Mouse (Mus musculus): ENCODE results near the gene Rps15. TPM values are rescaled to one million over a fixed set of nuclear protein-coding genes. Genes with fewer than 3 reads are reported as not detected.

Gene Rps15
- polyA plus RNA-seq, 1 experiment from 2014 or later: 836 TPM

DNA sequence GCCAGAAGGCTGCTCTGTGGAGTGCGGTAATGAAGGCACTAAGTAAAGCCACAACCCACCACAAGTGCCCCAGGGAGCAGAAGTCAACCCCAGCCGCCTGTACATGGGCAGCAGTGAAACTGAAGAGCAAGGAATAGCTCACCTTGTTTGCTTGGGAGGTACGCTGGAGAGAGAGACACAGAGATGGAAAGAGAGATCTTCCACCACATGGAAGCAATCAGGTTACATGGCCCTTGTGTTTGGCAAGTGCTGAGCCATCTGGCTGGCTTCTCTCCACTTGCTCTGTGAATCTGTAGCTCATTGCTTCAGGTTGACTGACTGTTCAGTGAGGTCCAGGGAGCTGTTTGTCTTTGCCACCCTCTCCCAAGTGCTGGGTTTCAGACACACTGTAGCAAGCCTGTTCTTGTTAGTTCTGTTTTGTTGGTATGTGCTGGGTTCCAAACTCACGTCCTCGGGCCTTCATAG lies 40.3 kb downstream of the Rps15 start:
- peaks cover 66% of the 10 kb centered on the region for H3K4me1 ChIP-seq (replicated peaks)
- peak overlapping the region; percentile 83 for H3K9ac ChIP-seq

GRCm38 (mm10) chr10:80336263-80336662 lies 44.0 kb downstream of the Rps15 start:
- ATAC-seq (ENCODE audit: low read depth) (no peak), DNase-seq (no peak)
- peaks cover 51% of the 10 kb centered on the region for H3K4me1 ChIP-seq (replicated peaks)
- no peak overlapping the region for H3K4me3 ChIP-seq (replicated peaks)
- H3K36me3 ChIP-seq: peaks cover 35% of the 10 kb centered on the region
- H3K4me2 ChIP-seq: no peak overlapping the region
- H3K27ac ChIP-seq: no peak overlapping the region
- 73% methylated on average over 12 of the region's 12 CpGs for WGBS (ENCODE audit: insufficient replicate concordance)
- H3K9ac ChIP-seq: no peak overlapping the region
- H3K27me3 ChIP-seq: peaks cover 20% of the 10 kb centered on the region
- H3K9me3 ChIP-seq (replicated peaks): no peaks in the 10 kb centered on the region

More for the DNA sequence above, 40.3 kb downstream of the Rps15 start:
- ATAC-seq (ENCODE audit: low read depth) (no peak), DNase-seq (no peak)
- peaks cover 35% of the 10 kb centered on the region for H3K36me3 ChIP-seq
- peak overlapping the region; percentile 96 for H3K27ac ChIP-seq
- H3K4me2 ChIP-seq: peak overlapping the region; percentile 98
- H3K27me3 ChIP-seq: peaks cover 8% of the 10 kb centered on the region
- H3K9me3 ChIP-seq (replicated peaks): no peaks in the 10 kb centered on the region
- H3K4me3 ChIP-seq (replicated peaks): peak overlapping the region; percentile 71
- 51% methylated on average over 5 of the region's 5 CpGs for WGBS (ENCODE audit: insufficient replicate concordance)

GRCm38 (mm10) chr10:80339941-80340750 lies 47.9 kb downstream of the Rps15 start:
- H3K27me3 ChIP-seq: peaks cover 43% of the 10 kb centered on the region
- peak overlapping the region; percentile 15; the same call in 1 of the 2 replicates for H3K9ac ChIP-seq
- peak; percentile 32 for ATAC-seq (ENCODE audit: low read depth)

DNA sequence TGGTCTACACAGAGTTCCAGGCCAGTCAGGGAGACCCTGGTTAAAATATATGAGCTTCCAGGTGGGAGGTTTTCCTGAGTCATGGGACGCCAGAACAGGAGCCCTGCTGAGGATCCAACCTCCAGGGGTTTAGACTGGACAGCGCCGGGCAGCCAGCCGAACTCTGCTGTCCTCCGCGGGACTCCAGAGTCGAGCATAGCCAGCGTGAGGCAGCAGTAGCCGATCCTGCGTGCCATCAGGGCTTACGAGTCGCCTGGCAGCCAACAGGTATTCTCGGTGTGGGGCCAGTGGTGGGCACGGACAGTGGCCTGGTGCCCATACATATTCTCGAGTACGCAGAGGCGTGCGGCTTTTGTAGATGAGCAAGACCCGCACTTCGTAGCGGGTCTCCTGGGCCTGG lies 48.8 kb downstream of the Rps15 start:
- Histone ChIP-seq H3K9me3 (replicated peaks) (no peaks in the 10 kb centered on the region), H3K4me2 (peak overlapping the region; percentile 82), H3K4me3 (replicated peaks) (peak overlapping the region; percentile 56; the same call in 1 of the 2 replicates), H3K36me3 (peaks cover 6% of the 10 kb centered on the region), H3K4me1 (replicated peaks) (peaks cover 63% of the 10 kb centered on the region), H3K27ac (no peak overlapping the region), H3K27me3 (peaks cover 47% of the 10 kb centered on the region), H3K9ac (no peak overlapping the region)
- 29% methylated on average over 21 of the region's 21 CpGs for WGBS (ENCODE audit: insufficient replicate concordance)
- ATAC-seq (ENCODE audit: low read depth): no peak
- DNase-seq: no peak

More at GRCm38 (mm10) chr10:80339941-80340750, 47.9 kb downstream of the Rps15 start:
- H3K27ac ChIP-seq: no peak overlapping the region
- no peaks in the 10 kb centered on the region for H3K9me3 ChIP-seq (replicated peaks)
- peaks cover 55% of the 10 kb centered on the region for H3K4me1 ChIP-seq (replicated peaks)
- peak overlapping the region; percentile 59 for H3K4me2 ChIP-seq
- WGBS (ENCODE audit: insufficient replicate concordance): 18% methylated on average over 19 of the region's 19 CpGs
- DNase-seq: peak; percentile 81
- H3K4me3 ChIP-seq (replicated peaks): peak overlapping the region; percentile 30
- peaks cover 15% of the 10 kb centered on the region for H3K36me3 ChIP-seq

- Histone ChIP-seq H3K9ac (peak overlapping the region; percentile 23), H3K27me3 (peaks cover 52% of the 10 kb centered on the region), H3K4me3 (replicated peaks) (peak overlapping the region; percentile 56), H3K9me3 (replicated peaks) (no peaks in the 10 kb centered on the region), H3K4me1 (replicated peaks) (peaks cover 67% of the 10 kb centered on the region), H3K27ac (no peak overlapping the region), H3K36me3 (no peaks in the 10 kb centered on the region), H3K4me2 (peak overlapping the region; percentile 82)
- no peak for ATAC-seq (ENCODE audit: low read depth)
- 4% methylated on average over 47 of the region's 47 CpGs for WGBS (ENCODE audit: insufficient replicate concordance)
- no peak for DNase-seq
These were observed 49.4 kb downstream of the Rps15 start for GRCm38 (mm10) chr10:80341491-80342304.

- Histone ChIP-seq H3K9me3 (replicated peaks) (no peaks in the 10 kb centered on the region), H3K9ac (peak overlapping the region; percentile 75), H3K27me3 (peaks cover 57% of the 10 kb centered on the region), H3K4me1 (replicated peaks) (peaks cover 71% of the 10 kb centered on the region), H3K27ac (no peak overlapping the region), H3K36me3 (no peaks in the 10 kb centered on the region), H3K4me2 (peak overlapping the region; percentile 82), H3K4me3 (replicated peaks) (peak overlapping the region; percentile 56)
- no peak for ATAC-seq (ENCODE audit: low read depth)
- WGBS (ENCODE audit: insufficient replicate concordance): 5% methylated on average over 26 of the region's 26 CpGs
- no peak for DNase-seq
These were observed 50.1 kb downstream of the Rps15 start for GRCm38 (mm10) chr10:80342305-80342748.

DNA sequence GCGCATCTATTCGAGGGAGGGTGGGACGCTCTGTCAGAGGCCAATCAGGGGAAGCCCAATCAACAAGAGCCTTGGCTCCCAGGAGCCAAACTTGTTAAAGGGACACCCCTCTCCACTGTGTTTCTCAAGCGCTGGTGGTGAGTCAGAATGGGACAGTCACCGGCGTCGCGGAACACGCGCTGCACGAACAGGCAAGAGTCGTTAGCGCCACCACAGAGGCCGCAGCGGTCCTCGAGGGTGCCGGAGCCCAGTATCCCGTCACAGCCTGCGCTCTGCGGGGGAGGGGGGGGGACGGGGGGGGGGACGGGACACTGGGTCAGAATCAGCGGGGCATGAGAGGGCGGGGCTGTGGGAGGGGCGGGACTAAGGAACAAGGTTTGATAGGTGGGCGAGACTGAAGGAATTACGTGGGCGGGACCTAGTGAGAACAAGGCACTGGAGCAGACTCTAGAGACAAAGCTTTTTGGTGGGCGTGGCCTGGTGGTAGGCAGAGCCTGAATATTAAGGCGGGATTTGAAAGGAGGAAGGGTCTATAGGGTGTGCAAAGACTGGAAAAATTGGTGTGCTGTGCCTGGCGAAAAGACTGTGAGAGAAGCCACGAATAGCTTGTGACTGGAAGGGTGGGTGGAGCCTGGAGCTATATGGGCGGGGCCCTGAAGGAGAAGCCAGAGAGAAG lies 50.6 kb downstream of the Rps15 start:
- Histone ChIP-seq H3K36me3 (no peaks in the 10 kb centered on the region), H3K27me3 (peaks cover 63% of the 10 kb centered on the region), H3K4me2 (peak overlapping the region; percentile 82), H3K4me1 (replicated peaks) (peaks cover 76% of the 10 kb centered on the region), H3K9me3 (replicated peaks) (no peaks in the 10 kb centered on the region), H3K27ac (peak overlapping the region; percentile 98), H3K9ac (peak overlapping the region; percentile 75), H3K4me3 (replicated peaks) (peak overlapping the region; percentile 56)
- under 1% methylated on average over 33 of the region's 33 CpGs for WGBS (ENCODE audit: insufficient replicate concordance)
- DNase-seq (peak; percentile 66), ATAC-seq (ENCODE audit: low read depth) (peak; percentile 8; the same call in 1 of the 2 replicates)

GRCm38 (mm10) chr10:80343425-80343895 lies 51.2 kb downstream of the Rps15 start:
- no peak for DNase-seq
- 21% methylated on average over 13 of the region's 13 CpGs for WGBS (ENCODE audit: insufficient replicate concordance)
- Histone ChIP-seq H3K4me2 (peak overlapping the region; percentile 82), H3K9ac (peak overlapping the region; percentile 75), H3K27ac (peak overlapping the region; percentile 98), H3K4me3 (replicated peaks) (peak overlapping the region; percentile 56), H3K4me1 (replicated peaks) (peaks cover 82% of the 10 kb centered on the region), H3K27me3 (peaks cover 68% of the 10 kb centered on the region), H3K9me3 (replicated peaks) (no peaks in the 10 kb centered on the region), H3K36me3 (no peaks in the 10 kb centered on the region)
- 0 out of 2 replicates have a peak, but pooled peaks have one; percentile 6 for ATAC-seq (ENCODE audit: low read depth)

Data from liver, embryonic 13.5 days (tissue).